Mouse (Mus musculus) intestine, postnatal 0 days (tissue): ENCODE results near the gene Pfdn6. TPM values are rescaled to one million over a fixed set of nuclear protein-coding genes. Genes with fewer than 3 reads are reported as not detected.
"Not testable (repeated sequence)": the region's sequence is repeated elsewhere in the genome, so short reads cannot be mapped to it uniquely, and the experiment has no call there.

Experiments used
- ATAC-seq: fragments of 200-750 bp; cut with Nextera tagmentation; 2 replicates; pipeline ENCODE4 v1.8.0; 2017; ENCODE audit warnings: mild to moderate bottlenecking, moderate TSS enrichment, moderate library complexity
- H3K27ac ChIP-seq: fragments of 300-500 bp; sonication (generic); 2 replicates; pipeline ENCODE4 v1.5.1; 2014; ENCODE audit warnings: mild to moderate bottlenecking, low read depth, low read length, moderate library complexity
- H3K27me3 ChIP-seq: fragments of 300-500 bp; sonication (generic); replicated peaks from 2 replicates; pipeline ENCODE4 v1.6.1; 2014; ENCODE audit warnings: low read length, mixed read lengths; ENCODE audit not compliant: control insufficient read depth, insufficient read depth
- H3K36me3 ChIP-seq: fragments of 300-500 bp; sonication (generic); 2 replicates; pipeline ENCODE4 v1.6.1; 2014; ENCODE audit warnings: mild to moderate bottlenecking, moderate library complexity; ENCODE audit not compliant: control insufficient read depth, insufficient read depth
- H3K4me1 ChIP-seq: fragments of 300-500 bp; sonication (generic); replicated peaks from 2 replicates; pipeline ENCODE4 v1.6.1; 2014; ENCODE audit warnings: antibody characterized with exemption, low read length, mixed read lengths; ENCODE audit not compliant: control insufficient read depth, insufficient read depth
- H3K4me2 ChIP-seq: fragments of 300-500 bp; sonication (generic); replicated peaks from 2 replicates; pipeline ENCODE4 v1.6.1; 2014; ENCODE audit warnings: low read depth, mild to moderate bottlenecking, moderate library complexity
- H3K4me3 ChIP-seq: fragments of 300-500 bp; sonication (generic); 2 replicates; pipeline ENCODE4 v1.5.1; 2014; ENCODE audit warnings: low read depth, low read length
- H3K9ac ChIP-seq: fragments of 300-500 bp; sonication (generic); 2 replicates; pipeline ENCODE4 v1.6.1; 2014; ENCODE audit warnings: mild to moderate bottlenecking, low read depth, low read length
- H3K9me3 ChIP-seq: fragments of 300-500 bp; sonication (generic); 2 replicates; pipeline ENCODE4 v1.6.1; 2016; ENCODE audit warnings: mixed run types; ENCODE audit not compliant: control insufficient read depth
- CTCF ChIP-seq: sonication (generic); IDR thresholded peaks from 2 replicates; pipeline ENCODE4 v1.5.1; 2016; ENCODE audit warnings: low read depth, mild to moderate bottlenecking, control low read depth, antibody characterized with exemption, moderate library complexity
- WGBS: fragments of 180-500 bp; shearing (Covaris S2); extraction: QIAGEN DNeasy Blood & Tissue Kit; methylation state at CpG from one replicate; pipeline ENCODE4 v1.1.7; 2014; 5-methylcytosine and 5-hydroxymethylcytosine counted together
- polyA plus RNA-seq: library from polyadenylated mRNA; unstranded; fragments of >200 nt; fragmentation: Nextera tagmentation; extraction: Ambion mirVana; gene quantifications from 2 replicates; pipeline ENCODE4 v1.2.1, GENCODE M21; 2015

Gene Pfdn6
- polyA plus RNA-seq, 1 experiment from 2014 or later, result 116 TPM

GRCm38 (mm10) chr17:33909077-33909868 is 30.9 kb downstream of the Pfdn6 start, which contains the start of gene Daxx:
Daxx (plus strand) TSS chr17:33909414.
- peak within 1 kb of the TSS; percentile 72 for H3K9ac ChIP-seq
- H3K4me2 ChIP-seq, result peak within 1 kb of the TSS; percentile 90
- peak within 1 kb of the TSS; percentile 92 for H3K27ac ChIP-seq
- 0 out of 2 replicates have a peak, but pooled peaks cover 4% of the 10 kb centered on the region for H3K4me1 ChIP-seq
- no peaks in the 10 kb centered on the region for H3K9me3 ChIP-seq
- H3K27me3 ChIP-seq, result no peaks in the 10 kb centered on the region
- TF ChIP-seq CTCF, result no peak
- peaks cover 33% of the 10 kb centered on the region for H3K36me3 ChIP-seq
- H3K4me3 ChIP-seq, result peak within 1 kb of the TSS; percentile 60
- WGBS, result under 1% methylated on average over 68 of the region's 68 CpGs
- peak; percentile 96 for ATAC-seq

- Histone ChIP-seq H3K4me1 (0 out of 2 replicates have a peak, but pooled peaks cover 4% of the 10 kb centered on the region), H3K4me3 (peak overlapping the region; percentile 60), H3K9me3 (no peaks in the 10 kb centered on the region), H3K36me3 (peaks cover 25% of the 10 kb centered on the region), H3K9ac (peak overlapping the region; percentile 49), H3K4me2 (peak overlapping the region; percentile 90), H3K27me3 (no peaks in the 10 kb centered on the region), H3K27ac (peak overlapping the region; percentile 92)
- ATAC-seq, result peak; percentile 67
- WGBS, result under 1% methylated on average over 44 of the region's 44 CpGs
- TF ChIP-seq CTCF, result no peak
Measured at GRCm38 (mm10) chr17:33908331-33909076, 31.6 kb downstream of the Pfdn6 start.

- H3K27me3 ChIP-seq, H3K9ac ChIP-seq, H3K4me2 ChIP-seq, H3K4me3 ChIP-seq, H3K4me1 ChIP-seq, H3K9me3 ChIP-seq, H3K27ac ChIP-seq, H3K36me3 ChIP-seq, ATAC-seq: not testable (repeated sequence)
- 30% methylated on average over 3 of the region's 4 CpGs for WGBS
Measured at GRCm38 (mm10) chr17:33904835-33905234, 35.3 kb downstream of the Pfdn6 start, which contains the start of gene Platr17. Platr17 (plus strand) TSS chr17:33905135.

- H3K27ac ChIP-seq, H3K36me3 ChIP-seq, H3K9ac ChIP-seq, ATAC-seq, H3K4me3 ChIP-seq, H3K4me1 ChIP-seq, H3K27me3 ChIP-seq, H3K4me2 ChIP-seq, H3K9me3 ChIP-seq: not testable (repeated sequence)
- 77% methylated on average over 6 of the region's 6 CpGs for WGBS
Measured at GRCm38 (mm10) chr17:33903911-33904651, 36.1 kb downstream of the Pfdn6 start.

GRCm38 (mm10) chr17:33902491-33902890 is 37.7 kb downstream of the Pfdn6 start:
- no peak for ATAC-seq
- Histone ChIP-seq H3K9ac (no peak overlapping the region), H3K4me2 (no peak overlapping the region), H3K9me3 (no peaks in the 10 kb centered on the region), H3K27ac (no peak overlapping the region), H3K4me1 (no peaks in the 10 kb centered on the region), H3K36me3 (no peaks in the 10 kb centered on the region), H3K4me3 (no peak overlapping the region), H3K27me3 (no peaks in the 10 kb centered on the region)
- WGBS, result 72% methylated on average over 7 of the region's 7 CpGs
- TF ChIP-seq CTCF, result no peak

GRCm38 (mm10) chr17:33902079-33902478 is 38.1 kb downstream of the Pfdn6 start:
- WGBS, result 36% methylated on average over 4 of the region's 4 CpGs
- TF ChIP-seq CTCF, result no peak
- Histone ChIP-seq H3K36me3 (no peaks in the 10 kb centered on the region), H3K27me3 (no peaks in the 10 kb centered on the region), H3K9me3 (no peaks in the 10 kb centered on the region), H3K27ac (no peak overlapping the region), H3K9ac (no peak overlapping the region), H3K4me2 (no peak overlapping the region), H3K4me3 (no peak overlapping the region), H3K4me1 (no peaks in the 10 kb centered on the region)
- ATAC-seq, result no peak
